Mouse (Mus musculus) bone marrow macrophage, adult 2 months (primary cell): ENCODE measurements at regions not wholly inside any gene's neighbourhood (a gene's known extent, or its start where the extent isn't known, plus 50 kb on each side); places are given as distances from the start of the nearest gene placed in this dataset.

Experiments
- CTCF ChIP-seq: IDR thresholded peaks from 2 replicates; pipeline ENCODE4 v1.5.1; 2012; ENCODE audit warnings: low read depth, mild to moderate bottlenecking, low read length, moderate library complexity
- POLR2A ChIP-seq: IDR thresholded peaks from 2 replicates; pipeline ENCODE4 v1.6.1; 2012; ENCODE audit warnings: mild to moderate bottlenecking, low read depth, low read length, borderline replicate concordance

DNA sequence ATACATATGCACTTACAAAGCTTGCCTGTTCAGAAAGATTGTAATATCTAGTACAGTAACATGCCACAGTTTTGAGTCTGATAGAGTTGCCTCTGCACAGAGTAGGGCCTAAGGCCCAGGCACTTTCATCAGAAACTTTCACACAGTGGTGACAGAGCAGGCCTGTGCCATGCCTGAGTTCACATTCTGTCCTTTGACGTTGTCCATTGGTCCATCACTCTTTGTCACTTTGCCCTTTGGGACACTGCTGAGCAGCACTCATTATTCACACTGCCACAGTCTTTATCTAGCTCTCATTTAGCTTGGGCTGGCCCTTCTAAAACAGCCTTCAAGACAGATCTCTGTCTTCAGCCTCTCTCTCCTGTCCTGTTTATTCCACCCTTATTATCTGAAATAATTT lies 1055.0 kb downstream of the Fam19a2 start:
- TF ChIP-seq CTCF = no peak
- TF ChIP-seq POLR2A = no peak
